Mouse (Mus musculus): ENCODE measurements around the gene Map4k3. TPM values are rescaled to one million over a fixed set of nuclear protein-coding genes. Genes with fewer than 3 reads are reported as not detected.

Gene Map4k3
- polyA plus RNA-seq, 1 experiment from 2014 or later, result 33.3 TPM

DNA sequence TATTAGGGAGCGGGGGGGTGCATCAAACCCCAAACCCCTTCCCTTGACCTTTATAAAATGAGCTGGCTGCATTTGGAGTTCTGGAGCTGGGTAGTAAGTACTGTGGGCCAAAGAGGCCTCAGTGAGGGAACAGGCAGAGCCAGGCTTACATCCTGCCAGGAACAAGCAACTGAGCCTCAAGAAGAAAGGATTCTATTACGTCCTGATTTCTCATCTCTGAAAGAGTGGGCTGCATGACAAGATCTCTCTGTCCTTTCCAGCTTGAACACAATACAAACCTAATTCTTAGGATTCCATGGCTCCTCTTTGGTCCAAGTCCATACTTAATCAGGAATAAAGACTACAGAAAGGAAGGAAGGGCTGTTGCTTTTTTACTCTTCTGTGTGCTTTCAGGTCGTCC lies 66.4 kb downstream of the Map4k3 start:
- no peak overlapping the region for H3K27ac ChIP-seq (ENCODE audit: low read depth)
- no peak overlapping the region for H3K4me3 ChIP-seq (ENCODE audit: low read depth, low read length)
- no peak for ATAC-seq (replicated peaks; ENCODE audit: low FRiP score, low TSS enrichment, low read depth)
- H3K4me1 ChIP-seq (replicated peaks; ENCODE audit: control insufficient read depth, insufficient read depth, low read length), result no peaks in the 10 kb centered on the region
- 90% methylated on average over 3 of the region's 3 CpGs for WGBS
- DNase-seq (ENCODE audit: low spot score), result no peak
- no peaks in the 10 kb centered on the region for H3K9me3 ChIP-seq (ENCODE audit: control insufficient read depth, low read length)
- H3K27me3 ChIP-seq (replicated peaks; ENCODE audit: control insufficient read depth, insufficient read depth, low read length), result no peaks in the 10 kb centered on the region
- peaks cover 10% of the 10 kb centered on the region; the same call in 1 of the 2 replicates for H3K36me3 ChIP-seq (ENCODE audit: control insufficient read depth, insufficient read depth, low read length)
- no peak overlapping the region for H3K4me2 ChIP-seq (ENCODE audit: low read length)
- H3K9ac ChIP-seq (ENCODE audit: low read length), result no peak overlapping the region

DNA sequence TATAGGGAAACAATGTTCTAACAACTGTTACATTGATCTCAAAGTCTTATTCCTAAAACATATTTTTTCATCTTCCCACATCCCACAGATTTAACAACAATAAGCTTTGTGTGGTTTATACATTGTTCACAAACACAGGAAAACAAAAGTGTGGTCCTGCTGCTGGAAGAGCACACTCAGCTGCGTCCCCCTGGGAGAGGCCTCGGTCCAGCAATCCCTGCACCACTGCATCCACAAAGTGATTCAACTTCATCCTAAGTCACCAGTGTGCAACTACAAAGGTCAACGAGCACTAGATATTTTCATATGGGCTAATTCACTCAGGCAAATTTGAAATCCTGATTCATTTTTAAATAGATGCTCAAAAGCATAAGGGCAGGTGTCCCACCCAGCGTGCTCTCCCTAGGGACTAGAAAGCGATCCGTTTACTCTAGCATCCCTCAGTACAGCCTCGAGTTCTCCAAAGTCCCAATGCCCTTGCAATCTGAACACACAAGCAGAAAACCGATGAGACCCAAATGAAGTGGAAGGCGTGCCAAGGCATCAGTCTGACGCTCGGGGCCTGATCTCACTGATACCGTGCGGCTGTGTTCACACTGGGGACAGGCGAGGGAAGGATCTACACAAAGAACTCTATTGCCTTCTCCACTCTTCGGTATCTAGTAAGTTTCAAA lies 67.4 kb downstream of the Map4k3 start:
- H3K27me3 ChIP-seq (replicated peaks; ENCODE audit: control insufficient read depth, insufficient read depth, low read length), result no peaks in the 10 kb centered on the region
- DNase-seq (ENCODE audit: low spot score), result no peak
- 91% methylated on average over 15 of the region's 15 CpGs for WGBS
- no peak overlapping the region for H3K27ac ChIP-seq (ENCODE audit: low read depth)
- H3K4me1 ChIP-seq (replicated peaks; ENCODE audit: control insufficient read depth, insufficient read depth, low read length), result no peaks in the 10 kb centered on the region
- peaks cover 10% of the 10 kb centered on the region; the same call in 1 of the 2 replicates for H3K36me3 ChIP-seq (ENCODE audit: control insufficient read depth, insufficient read depth, low read length)
- no peak overlapping the region for H3K4me2 ChIP-seq (ENCODE audit: low read length)
- H3K4me3 ChIP-seq (ENCODE audit: low read depth, low read length), result no peak overlapping the region
- ATAC-seq (replicated peaks; ENCODE audit: low FRiP score, low TSS enrichment, low read depth), result no peak
- H3K9ac ChIP-seq (ENCODE audit: low read length), result no peak overlapping the region
- no peaks in the 10 kb centered on the region for H3K9me3 ChIP-seq (ENCODE audit: control insufficient read depth, low read length)

DNA sequence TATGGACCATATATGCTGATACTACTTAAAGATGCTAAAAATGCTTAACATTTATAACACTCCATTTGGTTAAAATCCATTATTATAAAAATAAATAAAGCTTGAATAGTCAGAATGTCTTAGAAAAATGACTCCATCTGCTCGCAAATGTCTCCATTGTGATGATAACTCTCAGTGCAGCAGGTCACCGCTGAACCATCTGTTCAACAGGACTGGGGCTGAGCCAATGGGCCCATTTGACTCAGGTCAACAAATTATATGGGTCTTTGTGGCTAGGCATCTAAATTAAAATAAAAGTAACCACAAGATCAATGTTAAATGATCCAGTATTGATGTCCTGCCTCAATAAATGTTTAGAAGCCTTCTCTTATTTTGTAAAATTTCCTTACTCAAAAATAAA lies 68.1 kb downstream of the Map4k3 start:
- Histone ChIP-seq H3K36me3 (ENCODE audit: control insufficient read depth, insufficient read depth, low read length) (peaks cover 14% of the 10 kb centered on the region; the same call in 1 of the 2 replicates), H3K4me3 (ENCODE audit: low read depth, low read length) (no peak overlapping the region), H3K4me2 (ENCODE audit: low read length) (no peak overlapping the region), H3K27me3 (replicated peaks; ENCODE audit: control insufficient read depth, insufficient read depth, low read length) (no peaks in the 10 kb centered on the region), H3K27ac (ENCODE audit: low read depth) (no peak overlapping the region), H3K9me3 (ENCODE audit: control insufficient read depth, low read length) (no peaks in the 10 kb centered on the region), H3K4me1 (replicated peaks; ENCODE audit: control insufficient read depth, insufficient read depth, low read length) (no peaks in the 10 kb centered on the region; the same call in 1 of the 2 replicates), H3K9ac (ENCODE audit: low read length) (no peak overlapping the region)
- DNase-seq (ENCODE audit: low spot score) (no peak), ATAC-seq (replicated peaks; ENCODE audit: low FRiP score, low TSS enrichment, low read depth) (no peak)
- WGBS, result 76% methylated on average over 2 of the region's 2 CpGs

DNA sequence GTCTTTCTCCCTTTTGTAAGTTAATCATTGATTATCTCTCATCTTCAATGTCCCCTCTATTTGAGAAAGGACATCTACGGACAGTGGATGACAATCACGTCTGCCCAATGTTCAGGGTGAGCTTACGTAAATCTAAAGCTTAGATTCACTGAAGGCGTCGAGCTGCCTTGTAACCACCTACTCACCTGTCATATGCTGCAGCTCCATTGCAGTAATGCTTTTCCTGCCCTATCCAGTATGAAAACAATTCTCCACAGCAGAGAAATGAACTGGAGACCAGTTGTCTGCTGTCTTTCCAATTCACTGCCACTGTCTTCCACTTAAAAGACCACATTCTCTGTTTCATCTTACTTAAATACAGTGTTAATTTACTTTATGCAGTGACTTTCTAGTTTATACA lies 68.5 kb downstream of the Map4k3 start:
- WGBS, result 88% methylated on average over 5 of the region's 5 CpGs

DNA sequence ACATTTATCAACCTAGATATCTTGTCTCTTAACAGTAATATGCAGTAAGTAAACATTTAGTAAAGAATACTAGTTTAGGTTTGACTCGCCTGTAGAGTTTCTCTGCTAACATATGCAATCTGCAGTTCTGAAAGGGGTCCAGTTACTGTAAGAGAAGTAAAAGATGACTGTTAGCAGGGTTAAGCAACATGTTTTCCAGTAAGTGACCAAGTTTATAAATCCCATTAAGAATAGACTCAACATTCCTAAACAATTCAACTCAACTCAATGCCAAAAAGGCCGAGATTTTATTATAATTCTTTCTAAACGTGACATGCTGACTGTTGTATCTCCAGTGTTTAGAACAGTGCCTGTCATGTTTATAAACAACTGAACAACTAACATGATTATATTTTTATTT lies 74.0 kb downstream of the Map4k3 start:
- ATAC-seq (replicated peaks; ENCODE audit: low FRiP score, low TSS enrichment, low read depth) (no peak), DNase-seq (ENCODE audit: low spot score) (no peak)
- Histone ChIP-seq H3K4me3 (ENCODE audit: low read depth, low read length) (no peak overlapping the region), H3K9ac (ENCODE audit: low read length) (no peak overlapping the region), H3K27ac (ENCODE audit: low read depth) (no peak overlapping the region), H3K36me3 (ENCODE audit: control insufficient read depth, insufficient read depth, low read length) (peaks cover 39% of the 10 kb centered on the region), H3K4me1 (replicated peaks; ENCODE audit: control insufficient read depth, insufficient read depth, low read length) (no peaks in the 10 kb centered on the region; the same call in 1 of the 2 replicates), H3K27me3 (replicated peaks; ENCODE audit: control insufficient read depth, insufficient read depth, low read length) (no peaks in the 10 kb centered on the region), H3K4me2 (ENCODE audit: low read length) (no peak overlapping the region), H3K9me3 (ENCODE audit: control insufficient read depth, low read length) (no peaks in the 10 kb centered on the region)
- WGBS, result 57% methylated on average over 3 of the region's 3 CpGs

More for the DNA sequence above, 68.5 kb downstream of the Map4k3 start:
- Histone ChIP-seq H3K27me3 (replicated peaks; ENCODE audit: control insufficient read depth, insufficient read depth, low read length) (no peaks in the 10 kb centered on the region), H3K27ac (ENCODE audit: low read depth) (no peak overlapping the region), H3K4me3 (ENCODE audit: low read depth, low read length) (no peak overlapping the region), H3K36me3 (ENCODE audit: control insufficient read depth, insufficient read depth, low read length) (peaks cover 17% of the 10 kb centered on the region; the same call in 1 of the 2 replicates), H3K9ac (ENCODE audit: low read length) (no peak overlapping the region), H3K4me2 (ENCODE audit: low read length) (no peak overlapping the region), H3K9me3 (ENCODE audit: control insufficient read depth, low read length) (no peaks in the 10 kb centered on the region), H3K4me1 (replicated peaks; ENCODE audit: control insufficient read depth, insufficient read depth, low read length) (no peaks in the 10 kb centered on the region; the same call in 1 of the 2 replicates)
- DNase-seq (ENCODE audit: low spot score) (no peak), ATAC-seq (replicated peaks; ENCODE audit: low FRiP score, low TSS enrichment, low read depth) (no peak)

DNA sequence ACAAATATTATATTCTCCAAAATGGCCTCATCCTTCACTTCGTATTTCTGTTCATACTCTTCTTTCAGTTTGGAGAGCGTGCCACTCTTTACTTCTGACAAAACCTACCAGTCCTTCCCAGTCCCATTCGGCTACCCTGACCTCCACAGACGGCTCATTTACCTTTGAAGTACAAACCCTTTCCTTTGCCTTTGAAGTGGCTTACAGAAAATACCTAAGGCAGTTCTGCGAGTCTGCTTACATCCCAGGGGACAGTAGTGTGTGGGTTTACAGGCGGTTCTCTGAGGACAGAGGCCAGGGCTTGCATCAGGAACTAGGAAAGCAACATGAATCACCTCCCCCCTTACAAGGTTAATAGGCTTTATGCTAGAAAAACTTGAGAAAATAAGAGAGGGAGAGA lies 75.5 kb downstream of the Map4k3 start:
- ATAC-seq (replicated peaks; ENCODE audit: low FRiP score, low TSS enrichment, low read depth) (no peak), DNase-seq (ENCODE audit: low spot score) (no peak)
- Histone ChIP-seq H3K4me1 (replicated peaks; ENCODE audit: control insufficient read depth, insufficient read depth, low read length) (no peaks in the 10 kb centered on the region; the same call in 1 of the 2 replicates), H3K4me2 (ENCODE audit: low read length) (no peak overlapping the region), H3K36me3 (ENCODE audit: control insufficient read depth, insufficient read depth, low read length) (peaks cover 55% of the 10 kb centered on the region), H3K4me3 (ENCODE audit: low read depth, low read length) (no peak overlapping the region), H3K9ac (ENCODE audit: low read length) (no peak overlapping the region), H3K9me3 (ENCODE audit: control insufficient read depth, low read length) (no peaks in the 10 kb centered on the region), H3K27ac (ENCODE audit: low read depth) (no peak overlapping the region), H3K27me3 (replicated peaks; ENCODE audit: control insufficient read depth, insufficient read depth, low read length) (no peaks in the 10 kb centered on the region)
- WGBS, result 75% methylated on average over 6 of the region's 6 CpGs

DNA sequence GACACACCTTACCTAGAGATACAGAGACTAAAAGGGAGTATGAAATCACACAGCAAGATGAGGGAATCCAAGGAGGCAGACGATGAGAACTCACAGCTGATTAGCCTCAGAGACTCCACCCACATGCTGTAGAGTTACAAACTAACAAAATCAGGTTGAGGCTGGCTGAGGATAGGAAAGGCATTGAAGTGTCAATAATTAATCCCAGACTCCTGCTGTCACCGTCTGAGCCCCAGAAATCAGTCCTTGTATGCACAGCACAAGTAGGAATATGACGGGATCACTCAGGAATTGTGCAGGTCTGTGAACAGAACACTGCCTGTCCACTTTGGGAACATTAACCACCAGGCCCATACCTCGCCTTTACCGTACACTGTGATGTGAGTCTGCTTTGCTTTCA lies 81.4 kb downstream of the Map4k3 start:
- Histone ChIP-seq H3K36me3 (ENCODE audit: control insufficient read depth, insufficient read depth, low read length) (peaks cover 70% of the 10 kb centered on the region), H3K4me3 (ENCODE audit: low read depth, low read length) (no peak overlapping the region), H3K4me1 (replicated peaks; ENCODE audit: control insufficient read depth, insufficient read depth, low read length) (no peaks in the 10 kb centered on the region), H3K4me2 (ENCODE audit: low read length) (no peak overlapping the region), H3K27ac (ENCODE audit: low read depth) (no peak overlapping the region), H3K27me3 (replicated peaks; ENCODE audit: control insufficient read depth, insufficient read depth, low read length) (no peaks in the 10 kb centered on the region), H3K9me3 (ENCODE audit: control insufficient read depth, low read length) (no peaks in the 10 kb centered on the region), H3K9ac (ENCODE audit: low read length) (no peak overlapping the region)
- ATAC-seq (replicated peaks; ENCODE audit: low FRiP score, low TSS enrichment, low read depth), result 0 out of 2 replicates have a peak, but pooled peaks have one; percentile 12
- DNase-seq (ENCODE audit: low spot score), result no peak
- 74% methylated on average over 5 of the region's 5 CpGs for WGBS

DNA sequence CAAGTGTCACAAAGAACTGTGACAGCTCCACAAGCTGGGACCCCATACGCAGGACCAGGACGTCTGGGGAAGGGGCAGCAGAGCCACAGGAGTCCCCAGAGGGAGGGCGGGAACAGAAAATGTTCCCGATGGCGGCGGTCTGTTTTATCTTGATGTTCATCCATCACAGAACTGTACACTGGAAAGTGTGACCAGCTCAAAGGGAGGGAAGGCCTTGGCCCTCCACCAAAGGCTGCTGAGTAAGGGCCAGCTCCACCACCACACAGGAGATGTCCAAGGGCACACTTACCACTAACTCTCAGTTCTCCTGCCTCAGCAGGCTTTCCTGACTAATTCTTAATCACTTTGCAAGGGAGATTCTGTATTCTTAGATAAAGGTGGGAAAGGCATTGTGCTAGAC lies 82.2 kb downstream of the Map4k3 start:
- no peak for DNase-seq (ENCODE audit: low spot score)
- 63% methylated on average over 6 of the region's 6 CpGs for WGBS
- H3K27ac ChIP-seq (ENCODE audit: low read depth), result no peak overlapping the region

DNA sequence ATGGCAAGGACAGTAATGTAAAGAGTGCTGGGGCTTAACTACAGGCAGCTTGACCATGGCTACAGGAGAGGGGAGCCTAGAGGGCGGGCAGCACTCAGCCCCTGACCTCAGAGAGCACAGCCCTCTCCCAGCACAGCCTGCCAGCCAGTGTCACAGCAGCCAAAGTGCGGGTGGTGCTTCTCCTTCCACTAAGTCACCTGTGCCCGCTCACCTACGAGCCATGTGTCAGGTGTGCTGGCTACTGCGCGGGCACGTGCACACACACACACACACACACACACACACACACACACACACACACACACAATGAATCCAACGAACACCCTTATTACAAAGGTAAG lies 82.6 kb downstream of the Map4k3 start:
- Histone ChIP-seq H3K4me2 (ENCODE audit: low read length) (no peak overlapping the region), H3K4me3 (ENCODE audit: low read depth, low read length) (no peak overlapping the region), H3K27ac (ENCODE audit: low read depth) (no peak overlapping the region), H3K9me3 (ENCODE audit: control insufficient read depth, low read length) (no peaks in the 10 kb centered on the region), H3K36me3 (ENCODE audit: control insufficient read depth, insufficient read depth, low read length) (peaks cover 74% of the 10 kb centered on the region), H3K4me1 (replicated peaks; ENCODE audit: control insufficient read depth, insufficient read depth, low read length) (no peaks in the 10 kb centered on the region), H3K27me3 (replicated peaks; ENCODE audit: control insufficient read depth, insufficient read depth, low read length) (no peaks in the 10 kb centered on the region), H3K9ac (ENCODE audit: low read length) (no peak overlapping the region)
- 91% methylated on average over 8 of the region's 8 CpGs for WGBS
- no peak for DNase-seq (ENCODE audit: low spot score)
- ATAC-seq (replicated peaks; ENCODE audit: low FRiP score, low TSS enrichment, low read depth), result no peak

More for the DNA sequence above, 82.2 kb downstream of the Map4k3 start:
- H3K9ac ChIP-seq (ENCODE audit: low read length), result no peak overlapping the region
- H3K4me2 ChIP-seq (ENCODE audit: low read length), result no peak overlapping the region
- H3K4me3 ChIP-seq (ENCODE audit: low read depth, low read length), result no peak overlapping the region
- H3K4me1 ChIP-seq (replicated peaks; ENCODE audit: control insufficient read depth, insufficient read depth, low read length), result no peaks in the 10 kb centered on the region
- no peaks in the 10 kb centered on the region for H3K27me3 ChIP-seq (replicated peaks; ENCODE audit: control insufficient read depth, insufficient read depth, low read length)
- H3K36me3 ChIP-seq (ENCODE audit: control insufficient read depth, insufficient read depth, low read length), result peaks cover 70% of the 10 kb centered on the region
- ATAC-seq (replicated peaks; ENCODE audit: low FRiP score, low TSS enrichment, low read depth), result no peak
- H3K9me3 ChIP-seq (ENCODE audit: control insufficient read depth, low read length), result no peaks in the 10 kb centered on the region
